Mouse (Mus musculus): ENCODE measurements around the gene Rnf44. TPM values are rescaled to one million over a fixed set of nuclear protein-coding genes. Genes with fewer than 3 reads are reported as not detected.

The Rnf44 gene
- polyA plus RNA-seq, 1 experiment: 153 TPM

DNA sequence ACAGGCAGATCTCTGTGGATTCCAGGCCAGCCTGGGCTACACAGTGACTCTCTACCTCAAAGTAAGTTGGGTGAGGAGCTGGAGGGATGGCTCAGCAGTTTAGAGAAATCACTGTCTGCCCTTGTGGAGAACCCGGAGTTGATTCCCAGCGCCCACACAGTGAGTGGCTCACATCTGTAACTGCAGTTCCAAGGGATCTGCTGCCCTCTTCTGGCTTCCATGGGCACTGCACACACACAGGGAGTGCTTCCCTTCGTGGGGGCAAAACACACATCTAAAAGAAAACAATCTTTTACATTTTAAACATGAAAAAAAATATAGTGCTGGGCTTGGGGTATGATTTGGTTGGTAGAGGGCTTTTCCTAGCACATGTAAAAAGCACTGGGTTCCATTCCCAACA lies 29.4 kb upstream of the Rnf44 start:
- H3K27me3 ChIP-seq (ENCODE audit: control insufficient read depth, insufficient read depth, low read length, poor library complexity, severe bottlenecking): no peaks in the 10 kb centered on the region
- TF ChIP-seq POLR2A (IDR thresholded peaks at IDR 0.05; ENCODE audit: insufficient read depth, low read length) (no peak), EP300 (IDR thresholded peaks at IDR 0.05; ENCODE audit: insufficient read depth, low read depth, low read length) (no peak), CTCF (IDR thresholded peaks at IDR 0.05; ENCODE audit: low read depth, low read length) (peak; percentile 50)
- H3K9ac ChIP-seq (ENCODE audit: low read depth, poor library complexity, severe bottlenecking): no peak overlapping the region
- H3K9me3 ChIP-seq (replicated peaks; ENCODE audit: control insufficient read depth, insufficient read depth, low read length, poor library complexity, severe bottlenecking): no peaks in the 10 kb centered on the region; the same call in 1 of the 2 replicates
- H3K4me3 ChIP-seq (ENCODE audit: low read depth, low read length): no peak overlapping the region
- H3K36me3 ChIP-seq (ENCODE audit: control insufficient read depth, insufficient read depth, low read length, poor library complexity, severe bottlenecking): no peaks in the 10 kb centered on the region
- H3K27ac ChIP-seq (ENCODE audit: insufficient read depth, low read length): no peak overlapping the region
- H3K4me1 ChIP-seq (ENCODE audit: control insufficient read depth, insufficient read depth, low read length): no peaks in the 10 kb centered on the region

DNA sequence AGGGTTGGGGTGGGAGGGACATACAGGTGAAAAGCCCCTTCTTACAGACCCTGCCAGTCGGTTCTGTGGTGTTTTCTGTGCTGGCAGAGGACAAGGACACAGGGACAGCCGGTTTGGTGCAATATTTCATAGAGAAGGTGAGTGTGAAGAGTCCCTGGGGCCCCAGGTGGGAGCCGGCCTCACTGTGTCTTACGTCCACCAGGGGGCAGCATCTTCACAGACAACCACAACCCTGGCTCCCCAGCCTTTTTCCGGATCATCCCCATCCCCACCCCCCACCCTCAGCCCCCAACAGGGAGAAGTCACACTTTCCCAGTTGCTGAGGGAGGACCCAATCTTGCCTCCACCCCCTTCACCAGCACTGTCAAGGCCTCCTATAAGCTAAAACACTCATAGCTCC lies 23.2 kb upstream of the Rnf44 start:
- Histone ChIP-seq H3K4me1 (ENCODE audit: control insufficient read depth, insufficient read depth, low read length) (no peaks in the 10 kb centered on the region), H3K27me3 (ENCODE audit: control insufficient read depth, insufficient read depth, low read length, poor library complexity, severe bottlenecking) (no peaks in the 10 kb centered on the region), H3K9ac (ENCODE audit: low read depth, poor library complexity, severe bottlenecking) (no peak overlapping the region), H3K9me3 (replicated peaks; ENCODE audit: control insufficient read depth, insufficient read depth, low read length, poor library complexity, severe bottlenecking) (no peaks in the 10 kb centered on the region), H3K36me3 (ENCODE audit: control insufficient read depth, insufficient read depth, low read length, poor library complexity, severe bottlenecking) (no peaks in the 10 kb centered on the region), H3K4me3 (ENCODE audit: low read depth, low read length) (no peak overlapping the region), H3K27ac (ENCODE audit: insufficient read depth, low read length) (no peak overlapping the region)
- no peak for TF ChIP-seq POLR2A (IDR thresholded peaks at IDR 0.05; ENCODE audit: insufficient read depth, low read length)
- peak; percentile 84 for TF ChIP-seq CTCF (IDR thresholded peaks at IDR 0.05; ENCODE audit: low read depth, low read length)

GRCm38 (mm10) chr13:54714996-54715395 lies 21.3 kb upstream of the Rnf44 start:
- no peaks in the 10 kb centered on the region for H3K4me1 ChIP-seq (ENCODE audit: control insufficient read depth, insufficient read depth, low read length)
- TF ChIP-seq POLR2A (IDR thresholded peaks at IDR 0.05; ENCODE audit: insufficient read depth, low read length) (no peak), EP300 (IDR thresholded peaks at IDR 0.05; ENCODE audit: insufficient read depth, low read depth, low read length) (no peak), CTCF (IDR thresholded peaks at IDR 0.05; ENCODE audit: low read depth, low read length) (no peak)
- no peak overlapping the region for H3K27ac ChIP-seq (ENCODE audit: insufficient read depth, low read length)
- H3K27me3 ChIP-seq (ENCODE audit: control insufficient read depth, insufficient read depth, low read length, poor library complexity, severe bottlenecking): no peaks in the 10 kb centered on the region
- H3K9me3 ChIP-seq (replicated peaks; ENCODE audit: control insufficient read depth, insufficient read depth, low read length, poor library complexity, severe bottlenecking): no peaks in the 10 kb centered on the region
- no peak overlapping the region for H3K9ac ChIP-seq (ENCODE audit: low read depth, poor library complexity, severe bottlenecking)
- no peaks in the 10 kb centered on the region for H3K36me3 ChIP-seq (ENCODE audit: control insufficient read depth, insufficient read depth, low read length, poor library complexity, severe bottlenecking)
- no peak overlapping the region for H3K4me3 ChIP-seq (ENCODE audit: low read depth, low read length)

GRCm38 (mm10) chr13:54714393-54714792 lies 20.7 kb upstream of the Rnf44 start:
- Histone ChIP-seq H3K4me3 (ENCODE audit: low read depth, low read length) (no peak overlapping the region), H3K9ac (ENCODE audit: low read depth, poor library complexity, severe bottlenecking) (no peak overlapping the region), H3K9me3 (replicated peaks; ENCODE audit: control insufficient read depth, insufficient read depth, low read length, poor library complexity, severe bottlenecking) (no peaks in the 10 kb centered on the region), H3K27ac (ENCODE audit: insufficient read depth, low read length) (no peak overlapping the region), H3K4me1 (ENCODE audit: control insufficient read depth, insufficient read depth, low read length) (no peaks in the 10 kb centered on the region), H3K36me3 (ENCODE audit: control insufficient read depth, insufficient read depth, low read length, poor library complexity, severe bottlenecking) (no peaks in the 10 kb centered on the region), H3K27me3 (ENCODE audit: control insufficient read depth, insufficient read depth, low read length, poor library complexity, severe bottlenecking) (no peaks in the 10 kb centered on the region)
- TF ChIP-seq POLR2A (IDR thresholded peaks at IDR 0.05; ENCODE audit: insufficient read depth, low read length): no peak
- peak; percentile 81 for TF ChIP-seq CTCF (IDR thresholded peaks at IDR 0.05; ENCODE audit: low read depth, low read length)

- H3K9me3 ChIP-seq (replicated peaks; ENCODE audit: control insufficient read depth, insufficient read depth, low read length, poor library complexity, severe bottlenecking): no peaks in the 10 kb centered on the region
- TF ChIP-seq EP300 (IDR thresholded peaks at IDR 0.05; ENCODE audit: insufficient read depth, low read depth, low read length) (no peak), POLR2A (IDR thresholded peaks at IDR 0.05; ENCODE audit: insufficient read depth, low read length) (no peak), CTCF (IDR thresholded peaks at IDR 0.05; ENCODE audit: low read depth, low read length) (no peak)
- no peaks in the 10 kb centered on the region for H3K27me3 ChIP-seq (ENCODE audit: control insufficient read depth, insufficient read depth, low read length, poor library complexity, severe bottlenecking)
- H3K9ac ChIP-seq (ENCODE audit: low read depth, poor library complexity, severe bottlenecking): no peak overlapping the region
- H3K27ac ChIP-seq (ENCODE audit: insufficient read depth, low read length): no peak overlapping the region
- H3K36me3 ChIP-seq (ENCODE audit: control insufficient read depth, insufficient read depth, low read length, poor library complexity, severe bottlenecking): no peaks in the 10 kb centered on the region
- H3K4me1 ChIP-seq (ENCODE audit: control insufficient read depth, insufficient read depth, low read length): no peaks in the 10 kb centered on the region
- H3K4me3 ChIP-seq (ENCODE audit: low read depth, low read length): no peak overlapping the region
Measured at GRCm38 (mm10) chr13:54710866-54711265, 17.2 kb upstream of the Rnf44 start.

GRCm38 (mm10) chr13:54704890-54705289 lies 11.2 kb upstream of the Rnf44 start:
- Histone ChIP-seq H3K9me3 (replicated peaks; ENCODE audit: control insufficient read depth, insufficient read depth, low read length, poor library complexity, severe bottlenecking) (no peaks in the 10 kb centered on the region), H3K27ac (ENCODE audit: insufficient read depth, low read length) (no peak overlapping the region), H3K36me3 (ENCODE audit: control insufficient read depth, insufficient read depth, low read length, poor library complexity, severe bottlenecking) (no peaks in the 10 kb centered on the region), H3K9ac (ENCODE audit: low read depth, poor library complexity, severe bottlenecking) (no peak overlapping the region), H3K4me3 (ENCODE audit: low read depth, low read length) (no peak overlapping the region), H3K4me1 (ENCODE audit: control insufficient read depth, insufficient read depth, low read length) (no peaks in the 10 kb centered on the region), H3K27me3 (ENCODE audit: control insufficient read depth, insufficient read depth, low read length, poor library complexity, severe bottlenecking) (no peaks in the 10 kb centered on the region)
- no peak for TF ChIP-seq CTCF (IDR thresholded peaks at IDR 0.05; ENCODE audit: low read depth, low read length)
- no peak for TF ChIP-seq POLR2A (IDR thresholded peaks at IDR 0.05; ENCODE audit: insufficient read depth, low read length)
- TF ChIP-seq EP300 (IDR thresholded peaks at IDR 0.05; ENCODE audit: insufficient read depth, low read depth, low read length): no peak
